Mouse (Mus musculus) cerebellum, adult 9-10 months (tissue): Measurements from ENCODE around the gene Ovgp1.
A peak's percentile ranks its signal among the peaks of the same experiment; 100 is the strongest.
"Not testable (repeated sequence)": the region's sequence is repeated elsewhere in the genome, so short reads cannot be mapped to it uniquely, and the experiment has no call there.

ENCODE experiments used
- DNase-seq: peaks from one replicate; pipeline ENCODE4 v3.0.0; 2022

Ovgp1 gene

GRCm38 (mm10) chr3:105973411-105973810 is at the start of gene Ovgp1:
Gene Ovgp1 (plus strand): TSS chr3:105973711.
- DNase-seq = no peak

DNA sequence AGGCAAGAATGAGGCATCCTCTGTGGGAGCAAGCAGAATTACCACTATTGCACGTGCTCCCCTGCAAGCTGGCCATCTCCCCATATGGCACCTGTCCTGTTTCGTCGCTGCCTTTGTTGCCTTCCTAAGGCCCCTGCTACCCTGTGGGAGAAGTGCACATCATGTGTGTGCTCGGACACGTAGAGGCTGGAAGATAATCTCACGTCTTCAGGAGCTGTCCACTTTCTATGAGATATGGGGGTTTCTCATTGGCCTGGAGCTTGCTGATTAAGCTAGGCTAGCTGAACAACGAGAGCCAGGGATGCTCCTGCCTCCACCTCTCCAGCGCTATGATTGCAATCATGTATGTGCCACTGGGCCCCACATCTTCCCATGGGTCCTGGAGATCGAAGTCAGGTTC is 48.9 kb upstream of the Ovgp1 start:
- no peak for DNase-seq

DNA sequence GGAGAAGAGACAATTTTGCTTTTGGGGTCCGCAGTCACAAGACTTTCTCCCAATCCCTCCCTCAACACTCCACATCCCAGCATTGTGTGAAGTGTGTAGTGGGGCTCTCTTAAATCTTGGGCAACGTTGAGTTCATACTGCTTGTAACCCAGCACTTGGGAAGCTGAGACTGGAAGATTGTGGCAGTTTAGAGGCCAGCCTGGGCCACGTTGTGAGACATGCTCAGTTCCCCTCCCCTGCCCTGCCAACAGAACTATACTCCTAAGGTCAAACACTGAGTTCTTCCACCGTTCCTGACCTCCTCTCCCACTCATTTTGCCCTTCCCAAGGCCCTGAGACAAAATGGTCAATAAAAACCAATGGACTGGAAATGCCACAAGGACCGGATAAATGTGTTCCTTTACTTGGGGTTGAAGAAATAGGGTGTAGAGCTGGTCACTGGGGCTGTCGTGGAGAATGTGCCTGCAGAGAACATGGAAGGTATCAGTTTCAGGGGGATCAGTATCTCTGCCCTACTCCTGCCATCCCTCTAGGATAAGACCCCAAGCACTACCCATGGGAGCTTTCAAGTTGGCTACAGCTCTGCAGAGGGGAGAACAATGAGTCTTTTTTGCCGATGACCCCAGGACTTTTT is 45.8 kb upstream of the Ovgp1 start:
- DNase-seq = no peak

DNA sequence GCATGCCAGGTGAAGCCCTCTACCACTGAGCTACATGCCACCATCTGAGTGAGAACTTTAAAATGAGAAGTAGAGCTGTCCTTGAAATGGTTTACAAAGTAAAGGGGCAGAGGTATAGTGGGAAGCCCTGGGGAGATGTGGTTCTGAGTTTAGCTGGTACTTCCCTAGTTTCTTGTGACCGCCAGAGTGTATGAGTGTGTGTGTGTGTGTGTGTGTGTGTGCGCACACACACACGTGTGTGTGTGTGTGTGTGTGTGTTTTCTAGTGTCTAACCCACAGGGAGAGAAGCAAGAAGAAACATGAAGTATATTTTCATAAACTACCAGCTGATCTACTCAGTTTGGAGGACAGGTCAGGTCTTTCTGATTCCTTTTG is 45.3 kb upstream of the Ovgp1 start:
- no peak for DNase-seq

DNA sequence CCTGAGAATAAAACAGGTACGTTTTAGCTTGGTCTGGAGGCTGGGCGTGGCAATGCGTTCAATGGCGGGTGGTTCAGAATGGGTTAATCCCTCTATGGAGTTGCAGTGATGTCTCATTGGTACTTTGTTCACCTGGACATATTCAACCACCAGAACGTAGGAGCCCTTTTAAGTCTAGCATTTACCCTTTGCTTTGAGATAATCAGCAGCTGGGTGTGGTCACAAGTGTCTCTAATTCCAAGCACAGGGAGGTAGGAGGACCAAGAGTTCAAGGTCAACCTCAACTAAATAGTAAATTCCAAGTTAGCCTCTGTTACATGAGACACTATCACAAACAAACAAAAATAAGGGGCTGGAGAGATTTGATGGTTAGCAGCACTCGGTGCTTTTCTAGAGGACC is 44.7 kb upstream of the Ovgp1 start:
- DNase-seq = no peak

- no peak for DNase-seq
Measured at GRCm38 (mm10) chr3:105929821-105930220, 43.7 kb upstream of the Ovgp1 start.

DNA sequence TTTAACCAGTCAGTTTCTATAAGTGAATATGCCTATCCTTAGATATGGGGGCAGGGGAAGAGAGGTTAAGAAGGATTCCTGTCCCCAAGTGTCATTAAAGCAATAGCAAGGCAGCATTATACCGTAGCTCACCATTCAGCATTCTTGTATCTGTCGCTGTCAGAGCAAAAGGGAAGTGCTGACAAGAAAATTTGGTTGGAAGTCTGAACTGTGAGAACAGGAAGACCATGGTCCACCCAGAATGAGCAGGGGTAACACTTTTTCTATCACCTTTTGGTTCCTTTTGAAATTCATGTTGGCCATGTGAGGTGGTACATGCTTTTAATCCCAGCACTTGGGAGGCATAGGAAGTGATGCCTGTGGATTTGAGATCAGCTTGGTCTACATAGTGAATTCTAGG is 42.4 kb upstream of the Ovgp1 start:
- no peak for DNase-seq

GRCm38 (mm10) chr3:105932240-105933071 is 41.1 kb upstream of the Ovgp1 start, which contains the start of gene I830077J02Rik:
Gene I830077J02Rik (minus strand): TSS chr3:105932664.
- no peak for DNase-seq

DNA sequence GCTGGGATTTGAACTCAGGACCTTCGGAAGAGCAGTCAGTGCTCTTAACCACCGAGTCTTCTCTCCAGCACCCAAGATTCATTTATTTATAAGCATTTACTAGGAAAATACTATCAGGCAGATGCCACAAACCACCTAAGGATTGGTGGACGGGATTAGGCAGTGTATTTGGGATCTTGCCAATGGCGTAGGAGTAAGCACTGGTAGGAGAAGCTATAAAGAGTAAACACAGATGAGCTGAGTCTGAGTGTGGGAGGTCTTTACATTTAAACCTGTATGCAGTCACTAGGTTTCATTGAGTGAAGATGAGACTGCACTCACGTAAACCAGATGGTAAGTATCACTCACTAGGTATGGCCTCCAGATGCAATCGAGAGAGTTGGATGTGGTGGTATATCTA is 39.6 kb upstream of the Ovgp1 start:
- DNase-seq = no peak

- no peak for DNase-seq
Measured at GRCm38 (mm10) chr3:105935033-105935432, 38.5 kb upstream of the Ovgp1 start.

DNA sequence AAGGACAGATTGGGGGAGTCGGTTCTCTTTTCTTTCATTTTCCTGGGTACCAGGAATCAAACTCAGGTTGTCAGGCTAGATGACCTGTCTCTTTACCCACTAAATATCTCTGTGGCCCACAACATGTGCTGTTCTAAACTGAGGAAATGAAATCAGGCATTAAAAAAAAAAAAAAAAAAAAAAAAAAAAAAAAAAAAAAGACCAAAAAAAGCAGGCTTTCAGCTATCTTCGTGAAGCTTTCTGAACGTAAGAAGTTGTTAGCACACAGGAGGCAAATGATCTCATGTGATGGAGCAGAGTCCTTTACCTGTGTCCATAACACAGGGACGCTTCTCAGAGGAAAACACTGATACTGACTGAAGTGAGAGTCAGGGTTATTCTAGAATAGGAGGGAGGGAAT is 37.4 kb upstream of the Ovgp1 start:
- no peak for DNase-seq

GRCm38 (mm10) chr3:105951348-105951747 is 22.2 kb upstream of the Ovgp1 start:
- no peak for DNase-seq

- DNase-seq = no peak
Measured at GRCm38 (mm10) chr3:105957235-105957634, 16.3 kb upstream of the Ovgp1 start.

- DNase-seq = peak; percentile 11
Measured at GRCm38 (mm10) chr3:105958204-105958603, 15.3 kb upstream of the Ovgp1 start.

- peak; percentile 96 for DNase-seq
Measured at GRCm38 (mm10) chr3:105958974-105959580, 14.4 kb upstream of the Ovgp1 start, which contains the start of gene Wdr77. Gene Wdr77 (plus strand): TSS chr3:105959369.

DNA sequence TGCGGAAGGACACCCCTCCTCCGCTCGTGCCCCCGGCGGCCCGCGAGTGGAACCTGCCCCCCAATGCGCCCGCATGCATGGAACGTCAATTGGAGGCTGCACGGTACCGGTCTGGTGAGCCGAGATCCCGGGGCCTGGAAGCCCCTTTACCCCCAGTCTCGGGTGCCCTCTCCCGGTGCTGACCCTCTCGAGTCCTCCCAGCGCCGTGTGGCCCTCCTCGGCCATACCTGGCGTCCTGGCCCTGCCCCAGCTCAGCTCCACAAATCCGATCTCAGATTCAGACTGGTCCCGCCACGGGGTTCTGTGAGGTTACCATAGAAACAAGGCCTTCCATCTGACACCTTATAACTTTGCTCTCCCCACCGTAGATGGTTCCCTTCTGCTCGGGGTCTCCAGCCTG is 13.9 kb upstream of the Ovgp1 start:
- DNase-seq = no peak

DNA sequence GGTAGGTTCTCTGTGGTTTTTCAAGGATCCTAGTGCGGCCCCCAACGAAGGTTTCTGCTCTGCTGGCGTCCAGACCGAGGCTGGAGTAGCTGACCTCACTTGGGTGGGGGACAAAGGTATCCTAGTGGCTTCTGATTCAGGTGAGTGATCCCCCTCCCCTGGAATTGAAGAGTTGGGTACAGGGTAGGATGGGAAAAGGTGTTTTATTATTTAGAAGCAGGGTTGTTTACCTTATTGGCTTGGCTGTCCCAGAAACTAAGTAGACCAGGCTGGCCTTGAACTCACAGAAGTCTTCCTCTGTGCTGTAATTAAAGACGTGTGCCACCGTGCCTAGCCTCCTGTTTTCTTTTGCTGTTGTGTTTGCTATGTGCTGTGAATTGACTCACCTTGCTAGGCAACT is 13.5 kb upstream of the Ovgp1 start, which contains the start of gene Atp5f1:
Gene Atp5f1, minus strand, starts transcription at position 101 of the 400 bp plus-strand sequence.
- DNase-seq = no peak

DNA sequence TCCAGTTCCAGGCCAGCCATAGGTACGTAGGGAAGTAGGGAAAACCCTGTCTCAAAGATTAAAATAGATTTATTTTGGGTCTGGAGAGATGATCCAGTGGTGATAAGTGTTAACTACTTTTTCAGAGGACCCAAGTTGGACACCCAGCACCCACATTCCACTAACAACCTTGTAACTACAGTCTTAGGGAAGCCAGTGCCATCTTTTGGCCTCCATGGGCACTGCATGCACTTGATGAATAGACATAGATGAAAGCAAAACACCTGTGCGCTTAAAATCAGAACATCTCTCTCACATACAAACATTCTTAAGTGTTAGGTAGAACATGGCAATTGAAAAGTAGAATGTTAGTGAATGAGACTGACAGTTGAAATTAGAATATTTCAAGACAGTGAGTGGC is 12.8 kb upstream of the Ovgp1 start:
- DNase-seq = peak; percentile 29

DNA sequence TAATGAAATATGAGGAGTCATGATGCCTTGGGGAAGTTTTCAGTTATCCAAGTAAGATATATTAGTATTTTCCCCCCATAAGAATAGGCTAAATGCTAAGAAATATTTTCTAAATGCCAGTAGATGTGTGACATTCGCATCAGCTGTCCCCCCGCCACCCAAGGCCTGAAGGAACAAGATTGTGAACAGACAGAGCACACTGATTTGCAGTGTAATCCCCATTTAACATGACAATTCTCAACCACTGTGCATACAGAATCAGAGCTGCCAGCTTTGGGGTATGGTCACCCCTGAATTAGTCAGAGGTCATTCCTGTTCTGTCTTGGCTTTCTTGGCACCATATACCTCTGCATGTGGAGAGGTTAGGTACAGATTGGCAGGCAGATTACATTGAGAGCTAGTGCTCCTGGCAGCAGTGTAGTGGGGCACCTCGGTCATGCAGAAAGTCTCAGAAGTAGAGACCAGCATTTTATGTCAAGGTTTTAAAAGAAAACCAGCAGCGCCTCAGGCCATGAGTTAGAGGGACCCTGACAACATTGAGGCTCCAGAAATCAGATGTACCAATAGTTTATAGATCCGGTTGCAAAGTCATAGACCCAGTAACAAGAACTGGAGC is 1.6 kb upstream of the Ovgp1 start:
- DNase-seq = no peak

GRCm38 (mm10) chr3:105974174-105974573 is 663 bp downstream of the Ovgp1 start:
- DNase-seq = no peak

DNA sequence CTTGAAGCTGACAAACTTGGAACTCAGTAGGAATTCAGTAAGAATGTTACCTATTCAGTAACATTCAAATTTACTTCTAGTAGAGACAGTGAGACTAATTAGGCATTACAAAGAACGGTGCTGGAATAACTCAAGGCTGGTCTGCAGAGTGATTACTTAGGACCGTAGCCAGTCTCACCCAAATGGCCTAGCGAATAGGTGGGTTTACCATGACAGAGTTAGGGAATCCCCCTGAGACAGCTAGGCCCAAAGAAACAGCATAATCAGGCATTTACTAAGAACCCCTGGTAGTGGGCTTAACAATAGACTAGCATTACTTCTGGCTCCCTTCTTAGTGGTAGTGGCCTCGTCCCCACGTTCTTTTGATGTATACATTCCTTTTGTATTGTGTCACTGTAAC is 16.1 kb downstream of the Ovgp1 start:
- DNase-seq = not testable (repeated sequence)

- peak; percentile 66 for DNase-seq
Measured at GRCm38 (mm10) chr3:105991653-105992283, 18.3 kb downstream of the Ovgp1 start.

GRCm38 (mm10) chr3:105994730-105995129 is 21.2 kb downstream of the Ovgp1 start:
- no peak for DNase-seq
